Mouse (Mus musculus): ENCODE measurements around the gene Coq5.
A peak's percentile ranks its signal among the peaks of the same experiment; 100 is the strongest.

Gene Coq5

DNA sequence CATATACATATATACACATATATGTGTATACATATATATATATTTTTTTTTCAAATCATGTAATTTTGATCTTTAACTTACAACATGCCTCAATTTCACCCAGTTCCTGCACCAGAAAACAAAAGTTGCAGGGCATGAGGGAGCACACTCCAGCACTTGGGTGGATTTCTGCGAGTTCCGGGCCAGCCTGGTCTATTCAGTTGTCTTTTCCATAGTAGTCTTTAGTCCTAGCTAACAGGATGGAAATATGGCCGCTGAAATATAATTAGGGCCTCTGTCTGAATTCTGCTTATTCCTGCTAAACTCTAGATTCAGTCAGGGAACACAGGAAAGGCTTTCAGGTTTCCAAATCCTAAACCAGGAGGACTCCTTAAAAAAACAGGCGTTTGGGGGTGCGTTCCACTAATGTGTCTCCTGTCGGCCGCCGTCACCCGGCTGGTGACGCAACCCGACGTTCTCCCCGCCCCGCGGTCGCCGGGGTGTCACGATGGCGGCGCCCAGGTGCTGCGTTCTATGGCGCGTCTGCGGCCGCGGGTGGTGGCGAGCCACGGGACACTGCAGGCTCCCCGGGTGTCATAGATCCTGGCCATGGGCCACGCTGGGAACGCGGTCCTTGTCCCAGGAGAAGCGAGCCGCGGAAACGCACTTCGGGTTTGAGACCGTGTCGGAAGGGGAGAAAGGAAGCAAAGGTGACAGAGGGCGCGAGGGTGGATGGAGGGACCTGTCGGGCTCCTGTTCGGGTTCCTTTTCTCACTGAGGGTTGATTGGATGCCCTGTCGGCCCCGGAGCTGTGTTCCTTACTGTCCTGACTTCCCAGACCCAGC lies at the start of gene Coq5:
TSS of gene Coq5 (plus strand) at position 441 of the 824 bp plus-strand sequence.
- DNase-seq (ENCODE audit: low spot score in 2 of 2): peak; percentile 76 to 84

DNA sequence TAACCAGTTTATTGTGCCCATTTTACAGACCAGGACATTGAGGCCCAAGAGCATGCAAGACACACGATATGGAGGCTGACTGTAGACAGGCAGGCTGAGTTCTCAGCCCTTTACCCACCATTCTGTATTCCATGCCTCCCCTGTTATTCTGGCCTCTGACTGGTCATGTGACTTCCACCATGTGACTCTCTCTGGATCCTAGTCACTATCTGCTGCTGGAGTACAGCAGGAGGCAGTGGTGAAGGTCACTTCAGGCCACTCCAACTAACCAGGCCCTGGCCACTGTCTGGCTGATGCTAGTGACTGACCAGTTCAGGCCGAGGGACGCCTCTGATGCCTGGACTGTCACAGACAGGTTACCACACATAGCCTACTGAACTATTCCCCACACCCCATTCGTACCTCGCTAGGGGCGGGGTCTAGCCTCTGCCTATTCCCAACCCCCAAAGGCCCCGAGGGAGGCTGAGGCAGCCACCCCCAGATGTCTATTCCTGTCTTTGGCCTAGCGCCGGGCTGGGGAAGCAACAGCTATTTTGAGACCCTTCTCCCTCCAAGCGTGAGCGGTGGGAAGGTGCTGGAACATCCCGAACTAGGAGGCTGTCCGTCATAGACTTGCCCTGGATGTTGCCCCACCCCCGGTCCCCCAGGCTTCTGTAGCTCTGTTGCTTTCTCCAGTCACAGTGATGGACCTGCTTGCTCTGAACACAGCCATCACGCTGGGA lies 48.5 kb upstream of the Coq5 start:
- peak; percentile 69 to 89 for DNase-seq (ENCODE audit: low spot score in 2 of 2)

DNA sequence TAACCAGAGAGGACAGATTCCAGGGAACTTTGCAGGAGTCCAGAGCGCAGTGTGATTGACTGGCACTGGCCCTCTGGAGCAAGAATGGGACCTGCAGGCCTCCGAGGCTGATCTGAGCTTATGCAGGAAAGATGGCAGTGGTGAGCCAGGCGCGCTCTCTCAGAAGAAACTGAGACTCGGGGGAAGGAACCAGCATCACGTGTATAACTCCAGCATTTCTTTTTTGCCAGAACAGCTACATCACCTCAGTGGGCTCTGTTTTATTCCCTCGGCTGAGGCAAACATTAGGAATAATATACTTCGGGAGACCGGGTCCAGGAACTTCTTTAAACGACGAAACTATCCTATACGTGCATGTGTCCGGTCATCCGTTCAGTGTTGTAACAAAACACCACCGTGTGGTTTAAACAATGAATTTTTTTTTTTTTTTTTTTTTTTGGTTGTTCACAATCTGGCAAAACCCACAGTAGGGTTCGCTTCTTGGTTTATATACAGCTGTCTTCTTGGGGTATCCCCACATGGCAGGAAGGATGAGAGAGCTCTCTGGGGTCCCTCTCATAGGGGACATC lies 47.8 kb upstream of the Coq5 start:
- DNase-seq (ENCODE audit: low spot score in 2 of 2): no peak

DNA sequence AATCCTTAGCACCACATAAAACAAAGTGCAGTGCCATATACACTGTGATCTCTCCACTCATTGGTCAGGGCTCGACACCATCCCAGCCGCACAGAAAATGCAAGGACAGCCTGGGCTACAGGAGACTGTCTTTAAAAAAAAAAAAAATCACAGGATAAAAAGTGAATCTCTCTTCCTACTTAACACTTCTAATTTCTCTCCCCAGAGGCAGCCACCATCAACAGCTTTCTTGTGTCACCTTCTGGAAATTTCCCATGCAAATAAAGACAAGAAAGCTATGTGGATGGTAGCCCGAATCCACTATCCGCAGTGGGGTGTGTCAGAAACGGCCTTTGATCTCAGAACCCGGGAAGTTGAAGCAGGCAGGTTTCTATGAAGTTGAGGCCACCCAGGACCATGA lies 47.0 kb upstream of the Coq5 start:
- DNase-seq (ENCODE audit: low spot score in 2 of 2): no peak

GRCm38 (mm10) chr5:115233031-115233780 lies 46.3 kb upstream of the Coq5 start:
- no peak for DNase-seq (ENCODE audit: low spot score in 2 of 2)

- peak; percentile 18 to 62 for DNase-seq (ENCODE audit: low spot score in 2 of 2)
Observed at GRCm38 (mm10) chr5:115234519-115234918, 44.9 kb upstream of the Coq5 start.

DNA sequence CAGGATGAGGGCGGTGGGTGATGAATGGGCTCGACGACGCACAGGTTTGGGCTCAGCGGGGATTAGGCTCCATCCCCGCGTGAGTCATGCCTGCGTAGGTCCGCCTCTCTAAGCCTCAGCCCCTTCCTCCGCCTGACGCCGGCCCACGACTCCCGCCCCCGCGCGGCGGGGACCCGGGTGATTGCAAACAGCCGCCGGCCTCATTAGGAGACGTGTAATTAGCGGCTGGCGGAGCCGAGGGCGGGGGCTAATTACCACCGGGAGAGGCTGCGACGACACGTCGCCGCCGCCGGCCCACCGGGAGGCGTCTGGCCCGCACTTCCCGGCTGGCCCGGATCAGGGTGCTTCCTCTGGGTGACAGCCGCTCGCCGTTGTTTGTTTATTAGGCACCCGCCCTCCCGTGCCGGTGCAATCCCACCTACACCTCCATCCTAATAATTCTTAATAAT lies 44.1 kb upstream of the Coq5 start:
- peak; percentile 74 to 78 for DNase-seq (ENCODE audit: low spot score in 2 of 2)

- DNase-seq (ENCODE audit: low spot score in 2 of 2): peak; percentile 77 to 83
Observed at GRCm38 (mm10) chr5:115235786-115236263, 43.6 kb upstream of the Coq5 start, which contains the start of gene Pop5. TSS of gene Pop5 (plus strand) at chr5:115235836.

GRCm38 (mm10) chr5:115237803-115238728 lies 41.4 kb upstream of the Coq5 start:
- DNase-seq (ENCODE audit: low spot score in 2 of 2): peak; percentile 91

GRCm38 (mm10) chr5:115238729-115239195 lies 40.7 kb upstream of the Coq5 start:
- no peak for DNase-seq (ENCODE audit: low spot score in 2 of 2)

GRCm38 (mm10) chr5:115240191-115240590 lies 39.3 kb upstream of the Coq5 start:
- peak; percentile 48 to 54 for DNase-seq (ENCODE audit: low spot score in 2 of 2)

- DNase-seq (ENCODE audit: low spot score in 2 of 2): no peak
Observed at GRCm38 (mm10) chr5:115255472-115255871, 24.0 kb upstream of the Coq5 start.

GRCm38 (mm10) chr5:115256909-115257546 lies 22.4 kb upstream of the Coq5 start:
- no peak for DNase-seq (ENCODE audit: low spot score in 2 of 2)

- no peak for DNase-seq (ENCODE audit: low spot score in 2 of 2)
Observed at GRCm38 (mm10) chr5:115260356-115260755, 19.1 kb upstream of the Coq5 start.

GRCm38 (mm10) chr5:115261141-115261540 lies 18.3 kb upstream of the Coq5 start:
- no peak for DNase-seq (ENCODE audit: low spot score in 2 of 2)

DNA sequence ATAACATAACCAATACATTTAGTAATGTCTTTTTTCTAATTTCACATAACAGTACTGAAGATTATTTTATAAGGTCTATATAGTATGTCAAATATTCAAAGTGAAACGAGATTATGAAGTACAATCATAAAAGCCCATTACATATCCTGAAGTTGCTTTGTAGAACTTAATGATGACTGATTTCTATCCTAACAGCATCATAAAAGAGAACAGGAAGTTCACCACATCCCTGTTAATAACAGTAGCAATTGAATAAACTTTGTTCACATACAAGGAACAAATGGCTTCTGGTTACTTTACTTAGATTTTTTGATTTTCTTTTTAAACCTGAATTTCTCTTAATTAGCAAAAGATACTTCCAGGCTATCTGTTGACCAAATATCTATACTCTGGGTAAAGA lies 17.6 kb upstream of the Coq5 start:
- DNase-seq (ENCODE audit: low spot score in 2 of 2): no peak

DNA sequence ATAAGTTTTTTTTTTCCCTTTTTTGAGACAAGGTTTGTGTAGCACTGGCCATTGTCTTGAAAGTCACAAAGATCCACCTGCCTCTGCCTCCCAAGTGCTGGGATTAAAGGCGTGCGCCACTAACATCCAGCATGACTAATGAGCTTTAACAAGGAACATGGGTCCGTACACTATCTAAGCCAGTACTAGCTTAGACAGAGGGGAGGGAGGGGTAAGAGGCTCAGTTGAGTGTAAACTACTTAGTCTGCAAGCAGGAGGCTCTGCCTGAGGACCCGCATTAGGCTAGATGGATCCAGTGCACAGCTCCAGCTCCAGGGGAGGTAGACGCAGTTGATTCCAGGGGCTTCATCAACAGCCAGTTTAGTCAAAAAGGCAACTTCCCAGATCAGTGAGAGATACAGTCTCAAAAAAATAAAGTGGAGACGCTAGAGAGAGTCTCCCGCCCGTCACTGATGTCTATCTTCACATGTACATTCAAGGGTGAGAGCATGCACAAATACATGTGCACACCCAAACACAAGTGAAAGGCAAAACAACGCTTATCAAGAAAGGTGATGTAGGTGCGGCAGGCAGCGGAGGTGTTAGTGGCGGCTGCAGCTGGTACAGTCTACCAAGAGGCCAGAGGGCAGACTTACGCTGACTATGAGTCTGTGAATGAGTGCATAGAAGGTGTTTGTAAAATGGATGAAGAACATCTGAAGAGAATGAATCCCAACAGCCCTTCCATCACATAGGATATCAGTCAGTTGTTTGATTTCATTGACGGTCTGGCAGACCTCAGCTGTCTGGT lies 16.8 kb upstream of the Coq5 start:
- no peak for DNase-seq (ENCODE audit: low spot score in 2 of 2)

DNA sequence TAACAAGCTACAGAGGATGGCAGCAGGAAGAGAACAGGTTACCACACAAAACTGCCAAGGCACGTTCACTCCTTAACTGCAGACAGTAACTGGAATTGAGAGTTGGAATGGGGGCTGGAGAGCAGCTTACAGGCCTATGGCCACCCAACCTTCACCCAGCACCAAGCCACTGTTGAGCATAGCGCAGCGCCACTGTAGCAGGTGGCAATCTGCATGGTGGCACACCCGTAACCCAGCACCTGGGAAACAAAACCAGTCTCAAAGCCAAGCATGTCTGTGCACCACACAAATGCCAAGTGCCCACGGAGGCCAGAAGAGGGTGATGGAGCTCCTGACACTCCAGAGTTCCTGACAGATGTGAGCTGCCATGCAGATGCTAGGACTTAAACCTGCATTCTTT lies 13.1 kb upstream of the Coq5 start:
- DNase-seq (ENCODE audit: low spot score in 2 of 2): no peak
